Mouse (Mus musculus) spleen, adult 18-20 months (tissue): ENCODE data around the gene Prkce.

Source experiments
- DNase-seq, 2 experiments: peaks; one replicate each; pipeline ENCODE4 v3.0.0; 2022; ENCODE audit warnings: mixed read lengths in 2 of 2

The Prkce gene

DNA sequence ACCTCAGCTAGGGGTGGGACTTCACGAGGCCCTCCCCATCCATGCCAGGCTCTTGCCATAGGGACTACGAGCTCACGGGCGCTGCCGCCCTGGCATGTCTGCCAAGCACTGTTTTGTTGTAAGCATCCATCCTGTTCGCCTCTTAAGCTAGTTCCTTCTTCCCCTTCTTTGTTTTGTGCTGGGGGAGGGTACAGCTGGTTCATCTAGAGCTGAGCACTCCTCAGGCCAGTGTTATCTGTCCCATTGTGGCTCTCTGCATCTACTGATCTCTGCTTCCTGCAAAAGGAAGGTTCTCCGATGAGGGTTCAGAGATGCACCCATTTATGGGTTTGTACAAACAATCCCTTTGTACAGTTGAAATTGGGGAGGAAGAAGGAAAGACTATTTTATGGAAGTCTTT is 9.1 kb downstream of the Prkce start:
- no peak for DNase-seq

DNA sequence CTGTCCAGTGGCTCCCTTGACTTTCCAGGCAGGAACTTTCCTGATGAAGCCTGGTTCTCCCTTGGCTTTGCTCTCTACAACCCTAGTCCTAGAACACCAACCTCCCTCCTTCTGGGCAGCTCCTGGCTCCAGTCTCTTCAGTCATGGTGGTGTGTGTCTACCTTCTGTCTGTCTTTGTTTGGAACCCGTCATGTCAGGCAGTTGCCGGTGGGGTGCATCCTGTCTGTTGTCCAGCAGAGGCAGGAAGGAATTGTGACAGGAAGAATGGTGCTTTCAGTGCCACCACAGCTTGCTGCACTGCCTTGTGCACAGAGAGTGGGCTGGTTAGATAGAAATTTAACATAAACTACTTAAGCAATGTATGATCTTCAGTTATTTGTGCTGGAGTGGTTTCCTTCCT is 16.2 kb downstream of the Prkce start:
- DNase-seq, result no peak

GRCm38 (mm10) chr17:86184552-86185209 is 17.1 kb downstream of the Prkce start:
- DNase-seq, result no peak

- DNase-seq, result no peak
These were observed 18.0 kb downstream of the Prkce start for GRCm38 (mm10) chr17:86185584-86185983.

- no peak for DNase-seq
These were observed 20.2 kb downstream of the Prkce start for GRCm38 (mm10) chr17:86187777-86188176.

GRCm38 (mm10) chr17:86193979-86194378 is 26.4 kb downstream of the Prkce start:
- no peak for DNase-seq

DNA sequence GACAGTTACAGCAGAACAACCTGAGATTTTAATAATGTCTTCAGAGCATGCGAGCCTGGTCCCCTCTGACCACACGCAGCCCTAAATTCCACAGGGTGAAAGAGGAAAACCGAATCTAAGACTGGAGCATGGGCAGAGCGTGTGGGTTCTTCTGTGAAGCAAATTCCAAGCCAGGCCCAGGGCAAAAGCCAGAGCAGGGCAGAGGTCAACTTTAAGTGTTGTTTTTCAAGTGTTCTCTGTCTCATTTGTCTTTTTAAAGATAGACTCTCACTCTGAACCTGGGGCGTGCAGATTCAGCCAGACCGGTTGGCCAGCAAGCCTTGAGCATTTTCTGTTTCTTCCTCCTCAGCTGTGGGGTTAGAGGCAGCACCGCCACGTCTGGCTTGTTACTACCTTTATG is 27.3 kb downstream of the Prkce start:
- no peak for DNase-seq

DNA sequence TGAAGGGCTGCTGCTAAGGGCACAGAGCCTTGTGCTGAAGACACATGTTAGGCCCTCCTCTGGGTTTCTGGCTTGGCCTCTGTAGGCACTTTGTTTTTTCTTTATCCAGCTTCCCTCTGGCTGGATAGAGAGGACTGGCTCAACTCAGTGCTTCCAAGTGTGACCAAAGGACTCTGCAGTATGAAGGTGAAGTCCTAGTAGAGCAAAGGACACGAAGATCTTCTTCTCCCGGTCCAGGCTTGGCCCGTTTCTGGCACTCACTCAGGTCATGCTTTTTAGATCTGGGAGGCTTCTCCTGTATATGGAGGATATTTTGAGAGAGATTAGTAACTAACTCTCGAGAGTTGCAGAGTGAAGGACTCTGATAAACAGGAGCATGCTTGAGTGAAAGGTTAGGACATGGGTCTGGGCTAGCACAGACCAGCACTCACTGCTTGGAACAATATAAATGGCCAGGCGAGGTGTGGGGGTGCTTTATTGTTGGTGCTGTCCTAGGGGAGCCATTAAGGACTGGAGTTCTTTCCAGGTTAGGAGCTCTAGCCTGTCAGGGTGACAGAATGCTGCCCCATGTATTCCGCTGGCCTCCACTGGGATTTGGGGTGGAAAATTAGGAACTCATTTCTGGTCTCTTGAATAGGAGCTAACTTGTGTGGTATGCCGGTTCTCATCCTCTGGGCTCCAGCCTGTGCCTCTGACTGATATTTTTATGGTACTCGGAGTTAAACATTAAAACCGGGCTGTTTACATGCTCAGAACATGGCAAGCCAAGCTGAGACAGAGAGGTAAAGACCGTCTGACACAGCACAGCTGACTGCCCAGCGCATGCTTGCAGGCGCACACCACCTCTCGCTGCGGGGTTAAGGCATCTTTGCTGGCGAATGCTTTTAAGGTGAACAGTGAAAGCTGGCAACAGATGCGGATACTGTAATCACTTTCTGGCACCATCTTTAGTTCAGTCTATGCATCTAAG is 31.2 kb downstream of the Prkce start:
- no peak for DNase-seq

DNA sequence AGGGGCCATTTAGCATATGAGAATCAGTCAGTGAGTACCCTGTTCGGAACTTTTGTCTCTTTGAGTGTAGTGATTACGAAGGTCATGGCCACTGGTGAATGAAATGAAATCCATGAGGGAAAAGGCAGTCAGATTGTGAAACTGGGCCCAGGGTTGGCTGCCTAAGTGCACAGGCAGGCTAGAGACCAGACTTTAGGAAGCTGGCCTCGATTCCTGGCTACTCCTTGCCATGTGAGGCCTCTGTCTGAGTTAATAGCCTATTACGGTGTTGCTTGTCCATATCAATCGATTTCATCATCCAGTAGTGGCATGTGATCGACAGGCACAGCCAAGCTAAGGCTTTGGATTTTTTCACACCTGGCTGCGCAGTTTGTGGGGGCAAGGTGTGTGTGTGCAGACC is 34.4 kb downstream of the Prkce start:
- DNase-seq, result no peak

- no peak for DNase-seq
These were observed 35.4 kb downstream of the Prkce start for GRCm38 (mm10) chr17:86202972-86203371.

DNA sequence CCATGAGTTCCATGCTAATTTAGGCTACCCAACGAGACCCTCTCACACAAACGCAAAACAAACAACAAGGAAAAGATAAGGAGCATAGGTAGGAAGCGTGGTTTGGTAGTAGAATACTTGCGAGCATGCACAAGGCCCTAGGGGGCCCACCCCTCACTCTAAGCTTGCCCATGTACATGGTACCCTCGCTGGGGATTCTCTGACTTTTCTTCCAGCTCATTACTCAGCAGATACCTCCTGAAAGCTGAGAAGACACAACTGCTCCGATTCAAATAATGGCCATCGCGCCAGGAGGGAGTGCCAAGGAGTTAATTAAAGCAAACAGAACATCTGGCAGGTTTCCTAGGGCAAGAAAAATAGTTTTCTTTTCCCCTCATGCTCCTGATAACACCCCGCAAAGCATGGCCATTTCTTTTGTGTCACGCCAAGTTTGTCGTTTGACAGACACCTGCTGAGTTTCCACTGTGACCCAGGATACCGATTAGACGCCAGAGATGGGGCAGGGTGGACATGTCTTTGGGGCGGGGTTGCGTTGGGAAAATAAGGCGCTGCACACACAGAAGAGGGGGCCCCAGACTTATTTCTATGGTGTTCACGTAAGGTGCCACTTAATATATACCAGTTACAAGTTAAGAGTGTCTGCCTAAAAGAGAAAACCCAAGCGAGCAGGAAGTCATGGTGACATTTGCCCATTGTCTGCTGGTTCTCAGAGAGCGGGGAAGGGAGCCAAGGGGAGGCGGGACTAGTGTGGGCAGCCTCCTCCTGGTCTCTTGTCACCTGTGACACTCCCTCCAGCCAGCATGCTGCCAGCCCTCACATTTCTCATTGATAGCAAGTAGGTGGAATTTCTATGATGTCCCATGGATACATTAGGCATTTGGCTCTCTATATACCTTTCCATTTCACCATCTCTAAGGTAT is 36.2 kb downstream of the Prkce start:
- no peak for DNase-seq

- DNase-seq, result no peak
These were observed 38.7 kb downstream of the Prkce start for GRCm38 (mm10) chr17:86206289-86206688.

DNA sequence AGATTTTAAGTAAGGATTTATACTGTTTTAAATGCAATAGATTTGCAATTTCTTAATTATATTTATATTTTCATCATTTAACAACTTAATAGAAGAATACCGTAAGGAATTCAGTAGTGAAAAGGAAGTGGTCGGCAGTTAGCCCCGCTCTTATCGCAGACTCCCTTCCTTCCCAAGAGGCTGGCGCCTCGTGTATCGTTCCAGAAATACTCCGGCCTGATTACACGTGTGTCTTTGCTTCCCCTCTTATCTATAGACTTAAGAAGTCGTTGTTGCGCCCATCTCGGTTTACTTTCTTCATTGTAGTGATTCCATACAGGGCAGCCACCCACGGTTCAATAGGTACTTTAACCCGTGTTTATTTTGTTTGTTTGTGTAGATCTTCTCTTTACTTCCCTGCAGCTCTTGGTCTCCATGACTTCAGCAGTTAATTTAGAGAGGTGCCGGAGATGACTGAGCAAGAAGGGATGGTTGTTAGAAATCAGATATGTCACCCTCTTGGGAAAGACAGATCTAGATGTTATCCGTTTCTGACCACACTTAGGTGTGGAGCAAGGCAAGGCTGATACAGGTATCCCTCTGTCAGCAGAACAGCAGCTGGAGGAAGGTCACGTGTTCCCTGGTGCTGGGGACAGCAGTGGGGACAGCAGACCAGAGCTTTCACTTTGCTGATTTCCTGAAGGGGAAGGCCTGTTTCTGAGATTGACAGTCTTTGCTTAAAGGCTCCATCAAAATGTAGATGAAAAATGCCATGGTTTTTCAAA is 40.7 kb downstream of the Prkce start:
- no peak for DNase-seq

- no peak for DNase-seq
These were observed 41.2 kb downstream of the Prkce start for GRCm38 (mm10) chr17:86208821-86209186.

GRCm38 (mm10) chr17:86209680-86210251 is 42.2 kb downstream of the Prkce start:
- no peak for DNase-seq

- DNase-seq, result no peak
These were observed 44.6 kb downstream of the Prkce start for GRCm38 (mm10) chr17:86212204-86212603.

DNA sequence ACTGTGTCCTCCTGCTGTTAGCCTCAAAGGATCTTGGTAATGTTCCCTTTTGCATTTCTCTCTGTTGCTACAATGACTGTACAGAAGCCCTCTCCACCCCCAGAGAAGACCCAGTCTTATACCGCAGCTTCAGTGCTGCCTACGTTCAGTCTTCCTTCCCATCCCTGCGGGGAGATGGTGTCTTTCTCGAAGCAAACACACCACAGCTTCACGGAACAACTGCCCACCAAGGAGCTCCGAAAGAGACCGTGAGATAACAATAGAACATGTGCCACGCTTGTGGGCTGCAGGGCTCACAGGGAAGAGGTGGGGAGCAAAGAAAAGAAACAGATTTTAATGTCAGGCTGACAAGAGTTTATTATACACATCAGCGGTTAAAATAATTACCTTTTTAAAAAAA is 46.7 kb downstream of the Prkce start:
- no peak for DNase-seq

- DNase-seq, result no peak
These were observed 47.2 kb downstream of the Prkce start for GRCm38 (mm10) chr17:86214741-86215140.

DNA sequence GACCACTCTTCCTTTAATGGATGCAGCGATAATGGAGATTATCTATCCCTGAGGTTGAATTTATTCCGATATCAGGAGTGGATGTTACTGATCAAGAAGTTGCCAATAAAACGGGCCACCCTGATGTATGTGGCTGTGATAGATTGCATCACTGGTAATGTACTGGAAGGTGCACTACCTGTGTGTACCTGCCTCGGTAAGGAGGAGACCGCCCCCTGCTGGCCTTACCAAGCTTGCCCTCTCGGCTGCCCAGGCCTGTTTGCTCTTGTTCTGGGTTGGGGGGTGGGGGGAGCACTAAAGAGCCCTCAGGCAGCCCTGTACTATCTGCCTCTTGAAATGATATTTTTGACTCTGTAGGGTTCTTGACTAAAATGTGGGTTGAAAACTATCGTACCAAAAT is 48.2 kb downstream of the Prkce start:
- peak; percentile 51 to 72 for DNase-seq

GRCm38 (mm10) chr17:86217468-86217867 is 49.9 kb downstream of the Prkce start:
- no peak for DNase-seq

DNA sequence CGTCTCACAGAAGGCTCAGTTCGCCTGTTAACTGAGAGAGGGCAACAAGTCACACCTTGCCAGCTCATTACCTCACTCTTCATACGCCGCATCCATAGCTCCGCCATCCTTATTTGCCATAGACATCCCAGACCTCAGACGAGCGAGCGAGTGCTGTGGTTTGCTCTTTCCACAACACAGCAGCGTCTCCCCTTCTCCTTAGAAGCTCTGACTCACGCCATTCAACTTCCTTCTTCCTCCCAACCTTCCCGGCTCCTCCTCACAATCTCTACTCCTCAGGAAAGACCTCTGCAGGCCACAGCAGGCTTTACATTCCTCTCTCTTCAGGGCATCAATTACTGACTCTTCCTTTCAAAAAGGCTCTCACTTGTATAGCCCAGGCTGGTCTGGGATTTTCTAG is 51.0 kb downstream of the Prkce start:
- no peak for DNase-seq
